Mouse (Mus musculus): ENCODE results near the gene Adamts3. TPM values are rescaled to one million over a fixed set of nuclear protein-coding genes. Genes with fewer than 3 reads are reported as not detected.

Adamts3 gene
- polyA plus RNA-seq, 1 experiment from 2014 or later = 7.7 TPM

GRCm38 (mm10) chr5:89727497-89728057 is 155.6 kb downstream of the Adamts3 start:
- WGBS = 90% methylated on average over 6 of the region's 6 CpGs
- no peak overlapping the region for H3K4me2 ChIP-seq (ENCODE audit: low read depth, severe bottlenecking)
- no peak overlapping the region for H3K9ac ChIP-seq (ENCODE audit: low read length)
- ATAC-seq (ENCODE audit: insufficient number of reproducible peaks, low FRiP score, low TSS enrichment, low read depth) (no peak), DNase-seq (ENCODE audit: low spot score) (no peak)
- no peak overlapping the region for H3K27ac ChIP-seq (replicated peaks; ENCODE audit: low read depth, low read length)
- no peak overlapping the region for H3K4me3 ChIP-seq (ENCODE audit: low read depth, low read length)
- H3K36me3 ChIP-seq (ENCODE audit: control insufficient read depth, insufficient read depth, low read length) = no peaks in the 10 kb centered on the region
- H3K9me3 ChIP-seq (ENCODE audit: control insufficient read depth, low read length) = no peaks in the 10 kb centered on the region
- no peaks in the 10 kb centered on the region for H3K27me3 ChIP-seq (ENCODE audit: control insufficient read depth, insufficient read depth, low read length)
- no peaks in the 10 kb centered on the region for H3K4me1 ChIP-seq (ENCODE audit: control insufficient read depth, insufficient read depth, low read length)

GRCm38 (mm10) chr5:89714552-89714951 is 168.6 kb downstream of the Adamts3 start:
- Histone ChIP-seq H3K36me3 (ENCODE audit: control insufficient read depth, insufficient read depth, low read length) (no peaks in the 10 kb centered on the region), H3K4me3 (ENCODE audit: low read depth, low read length) (no peak overlapping the region), H3K4me2 (ENCODE audit: low read depth, severe bottlenecking) (no peak overlapping the region), H3K27me3 (ENCODE audit: control insufficient read depth, insufficient read depth, low read length) (no peaks in the 10 kb centered on the region), H3K4me1 (ENCODE audit: control insufficient read depth, insufficient read depth, low read length) (no peaks in the 10 kb centered on the region), H3K27ac (replicated peaks; ENCODE audit: low read depth, low read length) (no peak overlapping the region), H3K9me3 (ENCODE audit: control insufficient read depth, low read length) (no peaks in the 10 kb centered on the region), H3K9ac (ENCODE audit: low read length) (no peak overlapping the region)
- 56% methylated on average over 2 of the region's 2 CpGs for WGBS
- DNase-seq (ENCODE audit: low spot score) (no peak), ATAC-seq (ENCODE audit: insufficient number of reproducible peaks, low FRiP score, low TSS enrichment, low read depth) (no peak)

- Histone ChIP-seq H3K27me3 (ENCODE audit: control insufficient read depth, insufficient read depth, low read length) (no peaks in the 10 kb centered on the region), H3K4me1 (ENCODE audit: control insufficient read depth, insufficient read depth, low read length) (no peaks in the 10 kb centered on the region), H3K27ac (replicated peaks; ENCODE audit: low read depth, low read length) (no peak overlapping the region), H3K36me3 (ENCODE audit: control insufficient read depth, insufficient read depth, low read length) (no peaks in the 10 kb centered on the region), H3K9ac (ENCODE audit: low read length) (no peak overlapping the region), H3K4me2 (ENCODE audit: low read depth, severe bottlenecking) (no peak overlapping the region), H3K4me3 (ENCODE audit: low read depth, low read length) (no peak overlapping the region), H3K9me3 (ENCODE audit: control insufficient read depth, low read length) (no peaks in the 10 kb centered on the region)
- DNase-seq (ENCODE audit: low spot score) (no peak), ATAC-seq (ENCODE audit: insufficient number of reproducible peaks, low FRiP score, low TSS enrichment, low read depth) (no peak)
- WGBS = 87% methylated on average over 7 of the region's 7 CpGs
Observed at GRCm38 (mm10) chr5:89711116-89711859, 171.8 kb downstream of the Adamts3 start.

GRCm38 (mm10) chr5:89709459-89709858 is 173.7 kb downstream of the Adamts3 start:
- H3K9me3 ChIP-seq (ENCODE audit: control insufficient read depth, low read length) = no peaks in the 10 kb centered on the region

GRCm38 (mm10) chr5:89704264-89704663 is 178.9 kb downstream of the Adamts3 start:
- no peaks in the 10 kb centered on the region for H3K36me3 ChIP-seq (ENCODE audit: control insufficient read depth, insufficient read depth, low read length)
- H3K4me3 ChIP-seq (ENCODE audit: low read depth, low read length) = no peak overlapping the region
- no peaks in the 10 kb centered on the region for H3K4me1 ChIP-seq (ENCODE audit: control insufficient read depth, insufficient read depth, low read length)
- no peak overlapping the region for H3K27ac ChIP-seq (replicated peaks; ENCODE audit: low read depth, low read length)
- WGBS = 67% methylated on average over 1 of the region's 1 CpGs
- no peak for DNase-seq (ENCODE audit: low spot score)
- H3K9me3 ChIP-seq (ENCODE audit: control insufficient read depth, low read length) = no peaks in the 10 kb centered on the region
- no peak for ATAC-seq (ENCODE audit: insufficient number of reproducible peaks, low FRiP score, low TSS enrichment, low read depth)
- H3K4me2 ChIP-seq (ENCODE audit: low read depth, severe bottlenecking) = no peak overlapping the region
- H3K27me3 ChIP-seq (ENCODE audit: control insufficient read depth, insufficient read depth, low read length) = no peaks in the 10 kb centered on the region
- H3K9ac ChIP-seq (ENCODE audit: low read length) = no peak overlapping the region

More at GRCm38 (mm10) chr5:89709459-89709858, 173.7 kb downstream of the Adamts3 start:
- H3K4me1 ChIP-seq (ENCODE audit: control insufficient read depth, insufficient read depth, low read length) = no peaks in the 10 kb centered on the region
- H3K27ac ChIP-seq (replicated peaks; ENCODE audit: low read depth, low read length) = no peak overlapping the region
- no peak overlapping the region for H3K9ac ChIP-seq (ENCODE audit: low read length)
- 56% methylated on average over 4 of the region's 4 CpGs for WGBS
- no peaks in the 10 kb centered on the region for H3K36me3 ChIP-seq (ENCODE audit: control insufficient read depth, insufficient read depth, low read length)
- ATAC-seq (ENCODE audit: insufficient number of reproducible peaks, low FRiP score, low TSS enrichment, low read depth) (no peak), DNase-seq (ENCODE audit: low spot score) (no peak)
- no peak overlapping the region for H3K4me3 ChIP-seq (ENCODE audit: low read depth, low read length)
- H3K4me2 ChIP-seq (ENCODE audit: low read depth, severe bottlenecking) = no peak overlapping the region
- no peaks in the 10 kb centered on the region for H3K27me3 ChIP-seq (ENCODE audit: control insufficient read depth, insufficient read depth, low read length)

GRCm38 (mm10) chr5:89701241-89702007 is 181.7 kb downstream of the Adamts3 start:
- ATAC-seq (ENCODE audit: insufficient number of reproducible peaks, low FRiP score, low TSS enrichment, low read depth) (no peak), DNase-seq (ENCODE audit: low spot score) (no peak)
- WGBS = 93% methylated on average over 9 of the region's 9 CpGs

GRCm38 (mm10) chr5:89687826-89688225 is 195.3 kb downstream of the Adamts3 start:
- Histone ChIP-seq H3K9ac (ENCODE audit: low read length) (no peak overlapping the region), H3K27ac (replicated peaks; ENCODE audit: low read depth, low read length) (no peak overlapping the region), H3K36me3 (ENCODE audit: control insufficient read depth, insufficient read depth, low read length) (no peaks in the 10 kb centered on the region), H3K4me3 (ENCODE audit: low read depth, low read length) (no peak overlapping the region), H3K27me3 (ENCODE audit: control insufficient read depth, insufficient read depth, low read length) (no peaks in the 10 kb centered on the region), H3K4me1 (ENCODE audit: control insufficient read depth, insufficient read depth, low read length) (no peaks in the 10 kb centered on the region), H3K4me2 (ENCODE audit: low read depth, severe bottlenecking) (no peak overlapping the region), H3K9me3 (ENCODE audit: control insufficient read depth, low read length) (no peaks in the 10 kb centered on the region)
- 88% methylated on average over 1 of the region's 1 CpGs for WGBS
- ATAC-seq (ENCODE audit: insufficient number of reproducible peaks, low FRiP score, low TSS enrichment, low read depth) (no peak), DNase-seq (ENCODE audit: low spot score) (no peak)

More at GRCm38 (mm10) chr5:89701241-89702007, 181.7 kb downstream of the Adamts3 start:
- no peaks in the 10 kb centered on the region for H3K4me1 ChIP-seq (ENCODE audit: control insufficient read depth, insufficient read depth, low read length)
- no peak overlapping the region for H3K4me3 ChIP-seq (ENCODE audit: low read depth, low read length)
- no peaks in the 10 kb centered on the region for H3K27me3 ChIP-seq (ENCODE audit: control insufficient read depth, insufficient read depth, low read length)
- H3K9ac ChIP-seq (ENCODE audit: low read length) = no peak overlapping the region
- no peaks in the 10 kb centered on the region for H3K36me3 ChIP-seq (ENCODE audit: control insufficient read depth, insufficient read depth, low read length)
- no peaks in the 10 kb centered on the region for H3K9me3 ChIP-seq (ENCODE audit: control insufficient read depth, low read length)
- no peak overlapping the region for H3K4me2 ChIP-seq (ENCODE audit: low read depth, severe bottlenecking)
- no peak overlapping the region for H3K27ac ChIP-seq (replicated peaks; ENCODE audit: low read depth, low read length)

GRCm38 (mm10) chr5:89679871-89680536 is 203.1 kb downstream of the Adamts3 start:
- Histone ChIP-seq H3K36me3 (ENCODE audit: control insufficient read depth, insufficient read depth, low read length) (no peaks in the 10 kb centered on the region), H3K4me2 (ENCODE audit: low read depth, severe bottlenecking) (no peak overlapping the region), H3K27ac (replicated peaks; ENCODE audit: low read depth, low read length) (no peak overlapping the region), H3K9me3 (ENCODE audit: control insufficient read depth, low read length) (no peaks in the 10 kb centered on the region), H3K9ac (ENCODE audit: low read length) (no peak overlapping the region), H3K4me3 (ENCODE audit: low read depth, low read length) (no peak overlapping the region), H3K27me3 (ENCODE audit: control insufficient read depth, insufficient read depth, low read length) (no peaks in the 10 kb centered on the region), H3K4me1 (ENCODE audit: control insufficient read depth, insufficient read depth, low read length) (no peaks in the 10 kb centered on the region)
- WGBS = 65% methylated on average over 5 of the region's 5 CpGs
- ATAC-seq (ENCODE audit: insufficient number of reproducible peaks, low FRiP score, low TSS enrichment, low read depth) (no peak), DNase-seq (ENCODE audit: low spot score) (peak; percentile 68)
